Comparison of ENCODE assay signal across 8 mouse cellular contexts in genomic region chr10:43574956-43575355, GRCm38 (mm10). TPM values are rescaled to one million over a fixed set of nuclear protein-coding genes. Genes with fewer than 3 reads are reported as not detected.
DNase-seq lines count a peak whose midpoint lies in the region; ATAC-seq and TF ChIP-seq lines count a peak whose summit lies in the region.

No protein-coding gene starts in this region.

- no peak overlapping the region for H3K4me3 ChIP-seq in forebrain, embryonic 11.5 days (ENCODE audit: low read depth, low read length)
- no peak overlapping the region for H3K4me3 ChIP-seq in forebrain, embryonic 13.5 days

- no peak overlapping the region for H3K4me2 ChIP-seq in forebrain, embryonic 11.5 days (ENCODE audit: low read depth, low read length, severe bottlenecking)
- H3K4me2 ChIP-seq in forebrain, embryonic 13.5 days = no peak overlapping the region

- WGBS in forebrain, embryonic 11.5 days = 0% methylated on average over 3 of the region's 3 CpGs
- 0% methylated on average over 3 of the region's 3 CpGs for WGBS in forebrain, embryonic 13.5 days

- H3K9ac ChIP-seq in forebrain, embryonic 11.5 days (ENCODE audit: low read length) = no peak overlapping the region
- H3K9ac ChIP-seq in forebrain, embryonic 13.5 days = no peak overlapping the region

- H3K27ac ChIP-seq in forebrain, embryonic 11.5 days (ENCODE audit: low read depth, low read length) = no peak overlapping the region
- H3K27ac ChIP-seq in forebrain, embryonic 13.5 days = no peak overlapping the region

- in situ Hi-C loops in Patski (cut with MboI; ENCODE audit: low pct_unique_long_range_greater_than_20kb) = loop anchor here (5.0 to 10.0 kb wide), 3 partner anchors 347 to 590 kb away; no protein-coding TSS in a partner anchor

- POLR2A ChIA-PET in Patski (lab: Charles Lee) = interaction anchor here (0.7 to 1.0 kb wide), 2 partner anchors 156 to 367 kb away, joined by 3 read pairs; no protein-coding TSS in a partner anchor

- CTCF ChIA-PET in Patski (lab: Charles Lee) = interaction anchor here (0.7 to 2.4 kb wide), 31 partner anchors 9 to 496 kb away, joined by 3 to 16 read pairs (median 4); no protein-coding TSS in a partner anchor

- H3K27me3 ChIP-seq in forebrain, embryonic 11.5 days (ENCODE audit: control insufficient read depth, insufficient read depth, low read length) = peaks cover 6% of the 10 kb centered on the region
- H3K27me3 ChIP-seq in forebrain, embryonic 13.5 days = peaks cover 6% of the 10 kb centered on the region
- H3K27me3 ChIP-seq in Patski = no peaks in the 10 kb centered on the region
- H3K27me3 ChIP-seq in splenic B cell, adult 2 months (ENCODE audit: control insufficient read depth, insufficient read depth, low read length, poor library complexity, severe bottlenecking) = no peaks in the 10 kb centered on the region

- no peaks in the 10 kb centered on the region; the same call in 1 of the 2 replicates for H3K4me1 ChIP-seq in forebrain, embryonic 11.5 days (replicated peaks; ENCODE audit: control insufficient read depth, insufficient read depth, low read length)
- peaks cover 5% of the 10 kb centered on the region for H3K4me1 ChIP-seq in forebrain, embryonic 13.5 days

- no peaks in the 10 kb centered on the region for H3K36me3 ChIP-seq in forebrain, embryonic 11.5 days (ENCODE audit: control insufficient read depth, insufficient read depth, low read length)
- no peaks in the 10 kb centered on the region for H3K36me3 ChIP-seq in forebrain, embryonic 13.5 days (ENCODE audit: poor library complexity, severe bottlenecking)
- H3K36me3 ChIP-seq in splenic B cell, adult 2 months (ENCODE audit: control insufficient read depth, insufficient read depth, low read length, poor library complexity, severe bottlenecking) = no peaks in the 10 kb centered on the region

- TF ChIP-seq CTCF in Patski (IDR thresholded peaks at IDR 0.05) = no peak

- peak; percentile 84 for DNase-seq in forebrain, embryonic 11.5 days (ENCODE audit: low spot score)
- DNase-seq in Patski (ENCODE audit: low read depth, low spot score) = peak; percentile 28
- DNase-seq in cerebellum, postnatal 14 days = peak; percentile 90 to 92
- peak; percentile 63 to 67 for DNase-seq in gastrocnemius, postnatal 36 days
- DNase-seq in layer of hippocampus, postnatal 36 days = peak; percentile 64 to 66
- peak; percentile 92 for DNase-seq in splenic B cell, adult 2 months (ENCODE audit: low read depth, low spot score)

- no peak for ATAC-seq in forebrain, embryonic 11.5 days (replicated peaks; ENCODE audit: low FRiP score)
- ATAC-seq in forebrain, embryonic 13.5 days = no peak
- ATAC-seq in Patski = no peak
- peak; percentile 42 for ATAC-seq in megakaryocyte progenitor cell, adult 5-6 weeks (replicated peaks; ENCODE audit: poor library complexity)

- intact Hi-C loops in gastrocnemius, postnatal 36 days (cut with DNase I) = loop anchor here (1.0 to 10.0 kb wide), 4 partner anchors 172 to 500 kb away; partner anchors contain the start of genes Qrsl1 and Rtn4ip1

- H3K9me3 ChIP-seq in forebrain, embryonic 11.5 days (ENCODE audit: control insufficient read depth, low read length) = peaks cover 5% of the 10 kb centered on the region; the same call in 1 of the 2 replicates
- no peaks in the 10 kb centered on the region; the same call in 1 of the 2 replicates for H3K9me3 ChIP-seq in forebrain, embryonic 13.5 days (replicated peaks)

RNA-seq across cellular contexts. Expression of gene Cd24a, which starts 3.1 kb away (rescaled TPM):
- polyA plus RNA-seq in forebrain, embryonic 11.5 days (2014; fragmentation: Nextera tagmentation; extraction: Ambion mirVana) = 342 and 364 TPM in 2 replicates
- 700 and 710 TPM in 2 replicates for polyA plus RNA-seq in forebrain, embryonic 13.5 days (2015; fragmentation: Nextera tagmentation; extraction: Ambion mirVana)
- 722 TPM for polyA plus RNA-seq in Patski (2021)
- 100 to 1,000 TPM in 1 of 2 experiments, 10 to 100 TPM in 1; 54.5 to 100 TPM for total RNA-seq in gastrocnemius, postnatal 36 days (2021)
- total RNA-seq in layer of hippocampus, postnatal 36 days (2021) = 10 to 100 TPM; 10.4 to 11.5 TPM
- total RNA-seq in megakaryocyte progenitor cell, adult 5-6 weeks (2015) = 540 and 612 TPM in 2 replicates
- 427 and 442 TPM in 2 replicates for total RNA-seq in megakaryocyte progenitor cell, adult 5-6 weeks (2017)

RNA-seq across cellular contexts. Expression of gene 1700021F05Rik, which starts 34.2 kb away (rescaled TPM):
- polyA plus RNA-seq in forebrain, embryonic 11.5 days (2014; fragmentation: Nextera tagmentation; extraction: Ambion mirVana) = 59.0 and 69.7 TPM in 2 replicates
- polyA plus RNA-seq in forebrain, embryonic 13.5 days (2015; fragmentation: Nextera tagmentation; extraction: Ambion mirVana) = 63.0 and 65.2 TPM in 2 replicates
- 70.0 TPM for polyA plus RNA-seq in Patski (2021)
- total RNA-seq in gastrocnemius, postnatal 36 days (2021) = 100 to 1,000 TPM in 1 of 2 experiments, 10 to 100 TPM in 1; 90.8 to 102 TPM
- 10 to 100 TPM; 42.3 to 43.8 TPM for total RNA-seq in layer of hippocampus, postnatal 36 days (2021)
- 27.1 and 27.4 TPM in 2 replicates for total RNA-seq in megakaryocyte progenitor cell, adult 5-6 weeks (2015)
- total RNA-seq in megakaryocyte progenitor cell, adult 5-6 weeks (2017) = 69.9 and 111 TPM in 2 replicates

RNA-seq across cellular contexts. Expression of gene Gm9803, which starts 51.1 kb away (rescaled TPM):
- 11.1 and 12.2 TPM in 2 replicates for polyA plus RNA-seq in forebrain, embryonic 11.5 days (2014; fragmentation: Nextera tagmentation; extraction: Ambion mirVana)
- polyA plus RNA-seq in forebrain, embryonic 13.5 days (2015; fragmentation: Nextera tagmentation; extraction: Ambion mirVana) = 19.4 and 23.4 TPM in 2 replicates
- 27.3 TPM for polyA plus RNA-seq in Patski (2021)
- total RNA-seq in gastrocnemius, postnatal 36 days (2021) = 1 to 10 TPM; 5.4 to 9.2 TPM
- total RNA-seq in layer of hippocampus, postnatal 36 days (2021) = 1 to 10 TPM; 3.2 to 7.6 TPM
- 7.5 and 12.0 TPM in 2 replicates for total RNA-seq in megakaryocyte progenitor cell, adult 5-6 weeks (2015)
- total RNA-seq in megakaryocyte progenitor cell, adult 5-6 weeks (2017) = 12.2 TPM in 1 of 2 replicates, not detected in the other

Comparison
In these comparisons a context has a peak if more than half of its experiments do, and no peak if none do; other contexts are left out.
1. DNase-seq: peak in every context shown above with its lines; median percentile 92 in splenic B cell, adult 2 months; 91 in cerebellum, postnatal 14 days; 84 in forebrain, embryonic 11.5 days; 65 in gastrocnemius, postnatal 36 days; 65 in layer of hippocampus, postnatal 36 days; 28 in Patski.
2. RNA of gene Cd24a, which starts 3.1 kb away (total RNA-seq): 427 to 612 TPM in megakaryocyte progenitor cell, adult 5-6 weeks and 54.5 to 100 TPM in gastrocnemius, postnatal 36 days; 10.4 to 11.5 TPM in layer of hippocampus, postnatal 36 days; every median in the first group is over 4 times any median in the second.